Mouse (Mus musculus) lung, embryonic 14.5 days (tissue): ENCODE data around the gene Mrps24. TPM values are rescaled to one million over a fixed set of nuclear protein-coding genes. Genes with fewer than 3 reads are reported as not detected.

Experiments
- ATAC-seq: fragments of 200-750 bp; cut with Nextera tagmentation; 2 replicates; pipeline ENCODE4 v1.8.0; 2017; ENCODE audit warnings: mild to moderate bottlenecking, moderate TSS enrichment, moderate library complexity; ENCODE audit not compliant: insufficient read depth
- DNase-seq: peaks from one replicate; pipeline ENCODE4 v3.0.0-alpha.2; 2015
- H3K27ac ChIP-seq: fragments of 300-500 bp; sonication (generic); 2 replicates; pipeline ENCODE4 v1.5.1; 2014; ENCODE audit warnings: low read depth, mild to moderate bottlenecking, moderate library complexity
- H3K27me3 ChIP-seq: fragments of 300-500 bp; sonication (generic); 2 replicates; pipeline ENCODE4 v1.6.1; 2014; ENCODE audit warnings: low read length, control low read depth; ENCODE audit not compliant: insufficient read depth
- H3K36me3 ChIP-seq: fragments of 300-500 bp; sonication (generic); 2 replicates; pipeline ENCODE4 v1.6.1; 2014; ENCODE audit warnings: control low read depth; ENCODE audit not compliant: insufficient read depth
- H3K4me1 ChIP-seq: fragments of 300-500 bp; sonication (generic); 2 replicates; pipeline ENCODE4 v1.6.1; 2014; ENCODE audit warnings: antibody characterized with exemption, control low read depth; ENCODE audit not compliant: insufficient read depth
- H3K4me2 ChIP-seq: fragments of 300-500 bp; sonication (generic); 2 replicates; pipeline ENCODE4 v1.6.1; 2014; ENCODE audit warnings: mild to moderate bottlenecking
- H3K4me3 ChIP-seq: fragments of 300-500 bp; sonication (generic); 2 replicates; pipeline ENCODE4 v1.5.1; 2014; ENCODE audit warnings: low read depth, low read length
- H3K9ac ChIP-seq: fragments of 300-500 bp; sonication (generic); 2 replicates; pipeline ENCODE4 v1.6.1; 2014
- H3K9me3 ChIP-seq: fragments of 300-500 bp; sonication (generic); 2 replicates; pipeline ENCODE4 v1.6.1; 2016; ENCODE audit warnings: low read depth, low read length, control low read depth
- CTCF ChIP-seq: IDR thresholded peaks from 2 replicates; pipeline ENCODE4 v1.5.1; 2016; ENCODE audit warnings: antibody characterized with exemption, low read depth
- WGBS: fragments of 180-500 bp; shearing (Covaris S2); extraction: QIAGEN DNeasy Blood & Tissue Kit; methylation state at CpG from one replicate; pipeline ENCODE4 v1.1.7; 2014; 5-methylcytosine and 5-hydroxymethylcytosine counted together
- polyA plus RNA-seq: library from polyadenylated mRNA; unstranded; fragments of >200 nt; fragmentation: Nextera tagmentation; extraction: Ambion mirVana; gene quantifications from 2 replicates; pipeline ENCODE4 v1.2.1, GENCODE M21; 2014

The Mrps24 gene
- polyA plus RNA-seq, 1 experiment from 2014 or later = 208 TPM

DNA sequence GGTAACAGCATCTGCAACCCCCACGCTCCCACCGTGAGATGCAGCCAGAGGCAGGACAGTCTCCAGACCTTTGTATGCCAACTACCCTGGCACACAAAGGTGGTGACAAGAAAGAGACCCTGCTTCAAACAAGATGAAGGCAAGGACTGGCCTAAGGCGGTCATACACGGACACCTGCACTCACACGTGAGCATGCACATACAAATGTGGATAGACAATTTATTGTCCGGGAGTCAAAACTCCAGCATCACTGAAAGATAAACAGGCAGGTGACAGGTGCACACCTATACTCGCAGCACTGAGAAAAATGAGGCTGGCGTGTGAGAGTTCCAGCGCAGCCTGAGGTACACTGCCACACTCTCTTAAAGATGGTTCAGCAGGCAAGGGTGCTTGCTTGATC lies 9.5 kb downstream of the Mrps24 start:
- no peaks in the 10 kb centered on the region for H3K9me3 ChIP-seq
- peaks cover 23% of the 10 kb centered on the region for H3K36me3 ChIP-seq
- no peaks in the 10 kb centered on the region for H3K27me3 ChIP-seq
- TF ChIP-seq CTCF = no peak
- DNase-seq (no peak), ATAC-seq (no peak)
- no peaks in the 10 kb centered on the region for H3K4me1 ChIP-seq
- peak overlapping the region; percentile 89 for H3K4me2 ChIP-seq
- 92% methylated on average over 9 of the region's 9 CpGs for WGBS
- H3K9ac ChIP-seq = no peak overlapping the region; the same call in 1 of the 2 replicates
- no peak overlapping the region for H3K27ac ChIP-seq
- peak overlapping the region; percentile 97; the same call in 1 of the 2 replicates for H3K4me3 ChIP-seq

- TF ChIP-seq CTCF = no peak
- H3K4me3 ChIP-seq = no peak overlapping the region
- no peak overlapping the region for H3K4me2 ChIP-seq
- H3K27ac ChIP-seq = no peak overlapping the region
- H3K9ac ChIP-seq = no peak overlapping the region
- no peaks in the 10 kb centered on the region for H3K9me3 ChIP-seq
- ATAC-seq (no peak), DNase-seq (no peak)
- WGBS = 77% methylated on average over 1 of the region's 1 CpGs
- H3K4me1 ChIP-seq = no peaks in the 10 kb centered on the region
- H3K27me3 ChIP-seq = no peaks in the 10 kb centered on the region
- peaks cover 23% of the 10 kb centered on the region for H3K36me3 ChIP-seq
Measured at GRCm38 (mm10) chr11:5703341-5703740, 12.1 kb downstream of the Mrps24 start.

DNA sequence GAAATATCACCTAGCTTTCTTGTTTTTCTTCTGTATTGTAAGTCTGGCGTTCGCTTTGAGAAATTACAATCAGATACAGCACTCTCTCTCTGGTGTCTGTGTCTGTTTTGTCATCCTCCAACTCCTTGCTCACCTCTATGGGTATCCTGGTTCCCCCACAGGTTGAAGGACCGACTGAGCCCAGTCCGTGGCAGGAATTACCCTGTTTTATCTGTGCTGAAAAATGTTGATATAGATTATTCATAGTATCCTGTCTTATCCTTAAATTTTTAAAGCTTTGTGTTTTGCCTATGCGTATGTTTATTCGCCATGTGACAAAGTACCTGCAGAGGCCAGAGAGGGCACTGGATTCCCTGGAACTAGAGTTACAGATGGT lies 12.5 kb downstream of the Mrps24 start:
- DNase-seq = no peak
- 89% methylated on average over 6 of the region's 6 CpGs for WGBS
- Histone ChIP-seq H3K36me3 (peaks cover 23% of the 10 kb centered on the region), H3K4me1 (no peaks in the 10 kb centered on the region), H3K27me3 (no peaks in the 10 kb centered on the region), H3K4me2 (no peak overlapping the region), H3K27ac (no peak overlapping the region), H3K9me3 (no peaks in the 10 kb centered on the region), H3K9ac (no peak overlapping the region), H3K4me3 (no peak overlapping the region)
- no peak for ATAC-seq
- TF ChIP-seq CTCF = no peak

DNA sequence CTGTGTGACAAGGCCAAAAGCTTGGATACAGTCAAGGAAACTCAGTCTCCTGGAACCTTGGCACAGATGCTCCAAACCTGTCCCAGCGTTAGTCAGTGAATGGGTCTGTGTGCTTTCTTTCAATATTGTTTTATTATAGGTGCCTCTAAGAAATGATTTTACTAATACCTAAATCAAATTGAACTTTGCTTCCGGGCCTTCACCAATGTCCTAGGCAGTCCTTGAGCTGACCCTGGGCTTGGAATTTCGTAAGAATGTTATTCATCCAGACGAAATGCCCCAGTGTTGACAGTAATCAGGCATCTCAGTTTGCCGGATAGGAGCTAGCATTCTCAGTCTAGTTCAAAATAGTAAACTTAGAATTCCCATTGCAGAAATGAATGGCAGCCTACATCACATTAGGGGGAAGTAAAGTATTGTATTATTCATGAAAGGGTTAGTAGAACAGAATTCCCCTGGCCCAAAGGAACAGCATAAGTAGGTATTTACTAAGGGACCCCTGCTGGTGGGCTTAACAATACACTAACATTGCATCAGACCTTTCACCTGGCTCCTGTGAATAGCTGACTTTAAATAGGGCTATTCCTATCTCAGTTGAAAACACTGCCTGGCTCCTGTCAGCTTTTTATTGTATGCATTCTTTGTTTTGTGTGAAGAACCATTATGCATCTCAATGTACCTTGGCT lies 13.1 kb downstream of the Mrps24 start:
- ATAC-seq = no peak
- TF ChIP-seq CTCF = no peak
- Histone ChIP-seq H3K9ac (no peak overlapping the region), H3K4me2 (no peak overlapping the region), H3K9me3 (no peaks in the 10 kb centered on the region), H3K4me3 (no peak overlapping the region), H3K4me1 (no peaks in the 10 kb centered on the region), H3K27me3 (no peaks in the 10 kb centered on the region), H3K36me3 (peaks cover 23% of the 10 kb centered on the region), H3K27ac (no peak overlapping the region)
- 75% methylated on average over 5 of the region's 5 CpGs for WGBS
- no peak for DNase-seq

- Histone ChIP-seq H3K4me1 (no peaks in the 10 kb centered on the region), H3K36me3 (peaks cover 23% of the 10 kb centered on the region), H3K27ac (no peak overlapping the region), H3K9ac (no peak overlapping the region), H3K4me2 (no peak overlapping the region), H3K27me3 (no peaks in the 10 kb centered on the region), H3K4me3 (no peak overlapping the region), H3K9me3 (no peaks in the 10 kb centered on the region)
- DNase-seq (no peak), ATAC-seq (no peak)
- TF ChIP-seq CTCF = no peak
- WGBS = 100% methylated on average over 1 of the region's 1 CpGs
Measured at GRCm38 (mm10) chr11:5701821-5702220, 13.7 kb downstream of the Mrps24 start.

- Histone ChIP-seq H3K4me1 (no peaks in the 10 kb centered on the region), H3K36me3 (peaks cover 23% of the 10 kb centered on the region), H3K9me3 (no peaks in the 10 kb centered on the region), H3K4me2 (no peak overlapping the region), H3K27ac (no peak overlapping the region), H3K4me3 (no peak overlapping the region), H3K27me3 (no peaks in the 10 kb centered on the region), H3K9ac (no peak overlapping the region)
- ATAC-seq = no peak
- WGBS = 58% methylated on average over 2 of the region's 2 CpGs
- DNase-seq = no peak
- TF ChIP-seq CTCF = no peak
Measured at GRCm38 (mm10) chr11:5701300-5701699, 14.2 kb downstream of the Mrps24 start.

GRCm38 (mm10) chr11:5700808-5701207 lies 14.7 kb downstream of the Mrps24 start:
- 90% methylated on average over 7 of the region's 7 CpGs for WGBS
- Histone ChIP-seq H3K4me3 (no peak overlapping the region), H3K4me1 (no peaks in the 10 kb centered on the region), H3K4me2 (no peak overlapping the region), H3K27ac (no peak overlapping the region), H3K36me3 (peaks cover 21% of the 10 kb centered on the region), H3K27me3 (no peaks in the 10 kb centered on the region), H3K9me3 (no peaks in the 10 kb centered on the region), H3K9ac (no peak overlapping the region)
- TF ChIP-seq CTCF = no peak
- no peak for ATAC-seq
- no peak for DNase-seq
